Mouse (Mus musculus) layer of hippocampus, postnatal 14 days (tissue): ENCODE data around the gene Crybg1. TPM values are rescaled to one million over a fixed set of nuclear protein-coding genes. Genes with fewer than 3 reads are reported as not detected.

Experiments used
- DNase-seq, 2 experiments: peaks; one replicate each; pipeline ENCODE4 v3.0.0; 2021 to 2022; ENCODE audit warnings: low spot score in 2 of 2, mixed read lengths in 1 of 2
- long read RNA-seq, 2 experiments: library from polyadenylated mRNA; stranded (forward); transcript quantifications; one replicate each; pipeline ENCODE4 v2.0.0; 2021
- total RNA-seq, 2 experiments: library from RNA; stranded (reverse); gene quantifications; 2 replicates each; pipeline ENCODE4 v1.2.3; 2021

Crybg1 gene
- under 1 TPM; 0.65 to 0.72 TPM for total RNA-seq
- long read RNA-seq, experiment 1: 0 reads
- long read RNA-seq, experiment 2, partial matches to known transcripts: 1 of 1 reads
- long read RNA-seq, experiment 2, other reads (novel, unspliced or antisense): 0 of 1 reads

- peak; percentile 19 to 22 for DNase-seq
Measured at GRCm38 (mm10) chr10:44148337-44149317, at the start of gene Crybg1. TSS of gene Crybg1 (minus strand) at chr10:44148853.

- DNase-seq: no peak
Measured at GRCm38 (mm10) chr10:44177365-44177764, 28.7 kb upstream of the Crybg1 start.

- DNase-seq: no peak
Measured at GRCm38 (mm10) chr10:44176548-44176947, 27.9 kb upstream of the Crybg1 start.

GRCm38 (mm10) chr10:44176120-44176519 lies 27.5 kb upstream of the Crybg1 start:
- DNase-seq: no peak

- no peak for DNase-seq
Measured at GRCm38 (mm10) chr10:44170145-44170544, 21.5 kb upstream of the Crybg1 start.

GRCm38 (mm10) chr10:44167061-44167460 lies 18.4 kb upstream of the Crybg1 start:
- DNase-seq: peak in 1 of 2 experiments; percentile 11

- DNase-seq: no peak
Measured at GRCm38 (mm10) chr10:44164258-44164975, 15.8 kb upstream of the Crybg1 start.

GRCm38 (mm10) chr10:44163028-44163427 lies 14.4 kb upstream of the Crybg1 start:
- no peak for DNase-seq

GRCm38 (mm10) chr10:44160150-44160549 lies 11.5 kb upstream of the Crybg1 start:
- DNase-seq: peak in 1 of 2 experiments; percentile 42

GRCm38 (mm10) chr10:44157489-44157888 lies 8.8 kb upstream of the Crybg1 start:
- DNase-seq: no peak

GRCm38 (mm10) chr10:44150501-44150900 lies 1.8 kb upstream of the Crybg1 start:
- no peak for DNase-seq

- DNase-seq: no peak
Measured at GRCm38 (mm10) chr10:44143401-44143800, 5.3 kb downstream of the Crybg1 start.

GRCm38 (mm10) chr10:44138137-44138855 lies 10.4 kb downstream of the Crybg1 start:
- peak in 1 of 2 experiments; percentile 38 for DNase-seq

GRCm38 (mm10) chr10:44126047-44126446 lies 22.6 kb downstream of the Crybg1 start:
- DNase-seq: no peak

- DNase-seq: no peak
Measured at GRCm38 (mm10) chr10:44124400-44124933, 24.2 kb downstream of the Crybg1 start.

- DNase-seq: no peak
Measured at GRCm38 (mm10) chr10:44118616-44119015, 30.0 kb downstream of the Crybg1 start.

GRCm38 (mm10) chr10:44116796-44117195 lies 31.9 kb downstream of the Crybg1 start:
- DNase-seq: no peak

- no peak for DNase-seq
Measured at GRCm38 (mm10) chr10:44114611-44115010, 34.0 kb downstream of the Crybg1 start.

GRCm38 (mm10) chr10:44112005-44112675 lies 36.5 kb downstream of the Crybg1 start:
- DNase-seq: no peak

GRCm38 (mm10) chr10:44111168-44111567 lies 37.5 kb downstream of the Crybg1 start:
- no peak for DNase-seq
